Mouse (Mus musculus): ENCODE results near the gene Scn3b.

DNA sequence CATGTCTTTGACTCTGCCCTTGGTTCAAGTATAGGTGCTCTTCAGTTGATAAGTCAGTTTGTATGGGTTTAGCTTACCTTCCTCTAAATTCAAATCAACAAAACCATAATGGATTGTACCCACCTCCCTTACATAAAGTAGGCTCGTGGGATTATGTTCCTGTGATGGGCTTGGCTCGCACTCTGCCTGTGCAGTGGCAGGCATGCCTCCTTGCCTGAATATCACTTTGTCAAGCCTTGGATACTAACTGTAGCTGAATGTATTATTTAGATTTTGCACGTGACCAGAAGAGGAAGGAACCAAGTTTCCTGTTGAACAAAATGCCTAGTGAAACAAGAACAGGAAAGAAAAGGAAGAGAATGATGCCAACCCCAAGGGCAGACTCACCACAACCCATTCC, 2.1 kb downstream of the Scn3b start:
- no peak for TF ChIP-seq TAL1 (IDR thresholded peaks at IDR 0.05; ENCODE audit: low read length)
- no peak for TF ChIP-seq GATA1 (IDR thresholded peaks at IDR 0.05; ENCODE audit: low read length)
